Mouse (Mus musculus): ENCODE measurements around the gene 1700113H08Rik. TPM values are rescaled to one million over a fixed set of nuclear protein-coding genes. Genes with fewer than 3 reads are reported as not detected.

The 1700113H08Rik gene
- polyA plus RNA-seq, 1 experiment: not detected

GRCm38 (mm10) chr10:87058251-87058925, 543 bp downstream of the 1700113H08Rik start:
- TF ChIP-seq CTCF (conservative IDR thresholded peaks at IDR 0.05; ENCODE audit: insufficient read depth, insufficient read length, low read depth, low read length): no peak
- TF ChIP-seq POLR2A (IDR thresholded peaks at IDR 0.05; ENCODE audit: low read depth, low read length): no peak
- H3K27me3 ChIP-seq (replicated peaks; ENCODE audit: control insufficient read depth, insufficient read depth, low read length): no peaks in the 10 kb centered on the region; the same call in 1 of the 2 replicates
- H3K4me1 ChIP-seq (ENCODE audit: control insufficient read depth, insufficient read depth, low read length): no peaks in the 10 kb centered on the region
- H3K36me3 ChIP-seq (ENCODE audit: control insufficient read depth, insufficient read depth, low read length): no peaks in the 10 kb centered on the region
- no peak overlapping the region for H3K27ac ChIP-seq (ENCODE audit: insufficient read depth, low read depth, low read length)
- no peak overlapping the region for H3K4me3 ChIP-seq (ENCODE audit: insufficient read depth, low read depth, low read length)
- WGBS: under 1% methylated on average over 34 of the region's 34 CpGs
- no peak for DNase-seq

DNA sequence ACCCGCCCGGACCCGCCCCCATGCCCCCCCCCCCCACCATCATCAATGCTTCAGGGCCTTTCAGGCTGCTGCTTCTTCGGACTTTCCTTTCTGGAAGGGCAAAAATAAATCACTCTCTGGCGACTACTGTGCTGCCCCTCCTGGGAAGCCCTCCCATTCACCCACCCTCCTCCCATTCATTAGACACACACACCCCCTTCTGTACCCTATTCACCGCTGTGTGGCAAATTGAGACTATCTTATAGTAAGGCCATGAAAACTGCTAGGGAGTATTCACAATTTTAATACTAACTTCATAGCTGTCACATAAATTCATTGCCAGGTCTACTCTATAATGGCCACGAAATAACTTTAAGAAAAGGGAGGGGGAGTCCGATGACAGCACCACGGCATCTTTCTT, 1.1 kb downstream of the 1700113H08Rik start:
- H3K27ac ChIP-seq (ENCODE audit: insufficient read depth, low read depth, low read length): no peak overlapping the region
- no peak for TF ChIP-seq CTCF (conservative IDR thresholded peaks at IDR 0.05; ENCODE audit: insufficient read depth, insufficient read length, low read depth, low read length)
- TF ChIP-seq POLR2A (IDR thresholded peaks at IDR 0.05; ENCODE audit: low read depth, low read length): no peak
- no peaks in the 10 kb centered on the region for H3K36me3 ChIP-seq (ENCODE audit: control insufficient read depth, insufficient read depth, low read length)
- H3K4me1 ChIP-seq (ENCODE audit: control insufficient read depth, insufficient read depth, low read length): no peaks in the 10 kb centered on the region
- H3K4me3 ChIP-seq (ENCODE audit: insufficient read depth, low read depth, low read length): no peak overlapping the region
- 20% methylated on average over 9 of the region's 9 CpGs for WGBS
- no peak for DNase-seq
- no peaks in the 10 kb centered on the region; the same call in 1 of the 2 replicates for H3K27me3 ChIP-seq (replicated peaks; ENCODE audit: control insufficient read depth, insufficient read depth, low read length)

DNA sequence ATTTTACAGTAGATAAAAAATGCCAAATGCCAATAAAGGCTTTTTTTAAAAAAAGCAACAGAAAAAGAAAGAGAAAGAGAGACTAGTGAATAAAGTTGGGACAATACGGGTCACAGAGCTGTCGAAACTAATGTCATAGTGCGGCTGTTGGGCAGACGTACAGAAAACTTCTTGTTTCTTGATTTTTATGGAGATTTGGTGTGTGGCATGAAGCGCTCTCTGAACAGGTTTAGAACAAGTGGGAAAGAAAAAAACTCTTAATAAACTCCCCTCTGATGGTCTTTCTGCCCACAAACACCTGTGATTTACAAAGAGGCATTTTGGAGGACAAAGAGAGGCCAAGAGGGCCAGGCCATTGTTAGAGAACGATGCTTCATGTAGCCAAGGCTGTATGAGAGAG, 1.6 kb downstream of the 1700113H08Rik start:
- H3K4me3 ChIP-seq (ENCODE audit: insufficient read depth, low read depth, low read length): no peak overlapping the region
- no peaks in the 10 kb centered on the region for H3K4me1 ChIP-seq (ENCODE audit: control insufficient read depth, insufficient read depth, low read length)
- H3K36me3 ChIP-seq (ENCODE audit: control insufficient read depth, insufficient read depth, low read length): no peaks in the 10 kb centered on the region
- 91% methylated on average over 6 of the region's 6 CpGs for WGBS
- H3K27ac ChIP-seq (ENCODE audit: insufficient read depth, low read depth, low read length): no peak overlapping the region
- no peak for DNase-seq
- H3K27me3 ChIP-seq (replicated peaks; ENCODE audit: control insufficient read depth, insufficient read depth, low read length): no peaks in the 10 kb centered on the region; the same call in 1 of the 2 replicates
- no peak for TF ChIP-seq CTCF (conservative IDR thresholded peaks at IDR 0.05; ENCODE audit: insufficient read depth, insufficient read length, low read depth, low read length)
- TF ChIP-seq POLR2A (IDR thresholded peaks at IDR 0.05; ENCODE audit: low read depth, low read length): no peak

- no peak overlapping the region for H3K27ac ChIP-seq (ENCODE audit: insufficient read depth, low read depth, low read length)
- TF ChIP-seq POLR2A (IDR thresholded peaks at IDR 0.05; ENCODE audit: low read depth, low read length) (no peak), CTCF (conservative IDR thresholded peaks at IDR 0.05; ENCODE audit: insufficient read depth, insufficient read length, low read depth, low read length) (no peak)
- no peaks in the 10 kb centered on the region for H3K4me1 ChIP-seq (ENCODE audit: control insufficient read depth, insufficient read depth, low read length)
- DNase-seq: no peak
- no peaks in the 10 kb centered on the region for H3K27me3 ChIP-seq (replicated peaks; ENCODE audit: control insufficient read depth, insufficient read depth, low read length)
- H3K4me3 ChIP-seq (ENCODE audit: insufficient read depth, low read depth, low read length): no peak overlapping the region
- 84% methylated on average over 6 of the region's 6 CpGs for WGBS
- H3K36me3 ChIP-seq (ENCODE audit: control insufficient read depth, insufficient read depth, low read length): no peaks in the 10 kb centered on the region
Observed at GRCm38 (mm10) chr10:87084236-87084635, 26.4 kb downstream of the 1700113H08Rik start.

DNA sequence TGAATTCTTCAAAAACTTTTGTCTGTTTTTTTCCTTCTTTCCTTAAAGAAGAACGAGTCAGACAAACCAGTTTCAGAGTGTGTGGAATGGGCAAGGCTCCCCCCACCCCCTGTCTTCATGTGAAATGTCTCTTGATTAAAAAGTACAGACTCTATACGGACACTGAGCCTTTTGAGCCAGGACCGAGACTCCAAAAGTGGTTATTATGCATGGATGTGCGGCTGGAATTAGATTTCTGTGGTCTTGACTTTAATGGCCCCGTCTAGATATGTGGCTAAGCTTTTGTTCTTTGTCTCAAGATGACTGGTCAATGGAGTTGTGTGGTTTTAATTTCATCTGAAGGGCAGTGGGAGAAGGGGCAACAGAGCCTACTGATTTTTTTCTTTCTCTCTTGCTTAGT, 29.8 kb downstream of the 1700113H08Rik start:
- Histone ChIP-seq H3K27me3 (replicated peaks; ENCODE audit: control insufficient read depth, insufficient read depth, low read length) (no peaks in the 10 kb centered on the region), H3K4me3 (ENCODE audit: insufficient read depth, low read depth, low read length) (no peak overlapping the region), H3K4me1 (ENCODE audit: control insufficient read depth, insufficient read depth, low read length) (no peaks in the 10 kb centered on the region), H3K36me3 (ENCODE audit: control insufficient read depth, insufficient read depth, low read length) (no peaks in the 10 kb centered on the region), H3K27ac (ENCODE audit: insufficient read depth, low read depth, low read length) (no peak overlapping the region)
- 50% methylated on average over 5 of the region's 5 CpGs for WGBS
- DNase-seq: no peak
- TF ChIP-seq POLR2A (IDR thresholded peaks at IDR 0.05; ENCODE audit: low read depth, low read length) (no peak), CTCF (conservative IDR thresholded peaks at IDR 0.05; ENCODE audit: insufficient read depth, insufficient read length, low read depth, low read length) (no peak)

DNA sequence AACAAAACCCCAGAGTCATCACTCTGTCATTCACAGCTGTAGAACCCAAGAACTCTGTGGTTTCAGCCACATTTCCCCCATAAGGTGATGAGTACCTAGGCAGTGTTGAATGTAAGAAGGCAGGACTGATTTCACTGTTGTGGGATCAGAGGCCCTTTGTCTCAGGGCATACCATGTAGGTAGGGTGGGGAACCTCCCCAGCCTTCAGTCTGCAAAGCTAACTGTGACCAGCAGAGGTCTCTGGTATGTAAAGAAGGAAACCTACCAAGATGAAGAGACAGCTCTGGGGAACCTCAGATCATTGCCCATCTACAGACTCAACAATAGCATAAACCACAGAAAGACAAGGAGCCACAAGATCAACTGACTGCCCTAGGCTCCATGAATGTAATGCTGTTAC, 36.4 kb downstream of the 1700113H08Rik start:
- TF ChIP-seq CTCF (conservative IDR thresholded peaks at IDR 0.05; ENCODE audit: insufficient read depth, insufficient read length, low read depth, low read length): peak; percentile 39
- TF ChIP-seq POLR2A (IDR thresholded peaks at IDR 0.05; ENCODE audit: low read depth, low read length): no peak
- DNase-seq: peak; percentile 10

GRCm38 (mm10) chr10:87098722-87099121, 40.9 kb downstream of the 1700113H08Rik start:
- no peak for DNase-seq
- Histone ChIP-seq H3K36me3 (ENCODE audit: control insufficient read depth, insufficient read depth, low read length) (no peaks in the 10 kb centered on the region), H3K4me3 (ENCODE audit: insufficient read depth, low read depth, low read length) (no peak overlapping the region), H3K4me1 (ENCODE audit: control insufficient read depth, insufficient read depth, low read length) (no peaks in the 10 kb centered on the region), H3K27me3 (replicated peaks; ENCODE audit: control insufficient read depth, insufficient read depth, low read length) (no peaks in the 10 kb centered on the region), H3K27ac (ENCODE audit: insufficient read depth, low read depth, low read length) (no peak overlapping the region)
- TF ChIP-seq CTCF (conservative IDR thresholded peaks at IDR 0.05; ENCODE audit: insufficient read depth, insufficient read length, low read depth, low read length) (no peak), POLR2A (IDR thresholded peaks at IDR 0.05; ENCODE audit: low read depth, low read length) (no peak)
- 72% methylated on average over 6 of the region's 6 CpGs for WGBS

More for the DNA sequence above, 36.4 kb downstream of the 1700113H08Rik start:
- Histone ChIP-seq H3K36me3 (ENCODE audit: control insufficient read depth, insufficient read depth, low read length) (no peaks in the 10 kb centered on the region), H3K4me3 (ENCODE audit: insufficient read depth, low read depth, low read length) (no peak overlapping the region), H3K4me1 (ENCODE audit: control insufficient read depth, insufficient read depth, low read length) (no peaks in the 10 kb centered on the region), H3K27ac (ENCODE audit: insufficient read depth, low read depth, low read length) (no peak overlapping the region), H3K27me3 (replicated peaks; ENCODE audit: control insufficient read depth, insufficient read depth, low read length) (no peaks in the 10 kb centered on the region)
